Mouse (Mus musculus) hindbrain, embryonic 14.5 days (tissue): ENCODE results near the gene Etnk2. TPM values are rescaled to one million over a fixed set of nuclear protein-coding genes. Genes with fewer than 3 reads are reported as not detected.

Experiments used
- ATAC-seq: fragments of 200-750 bp; cut with Nextera tagmentation; 2 replicates; pipeline ENCODE4 v1.8.0; 2017; ENCODE audit warnings: moderate number of reproducible peaks, mild to moderate bottlenecking, moderate TSS enrichment, moderate library complexity; ENCODE audit not compliant: low FRiP score
- DNase-seq: peaks from one replicate; pipeline ENCODE4 v3.0.0-alpha.2; 2015; ENCODE audit warnings: low spot score
- H3K27ac ChIP-seq: fragments of 300-500 bp; sonication (generic); 2 replicates; pipeline ENCODE4 v1.5.1; 2014; ENCODE audit warnings: mild to moderate bottlenecking, moderate library complexity
- H3K27me3 ChIP-seq: fragments of 300-500 bp; sonication (generic); 2 replicates; pipeline ENCODE4 v1.6.1; 2014; ENCODE audit warnings: mild to moderate bottlenecking, low read length, mixed read lengths; ENCODE audit not compliant: control insufficient read depth, insufficient read depth
- H3K36me3 ChIP-seq: fragments of 300-500 bp; sonication (generic); replicated peaks from 2 replicates; pipeline ENCODE4 v1.6.1; 2014; ENCODE audit not compliant: control insufficient read depth, insufficient read depth
- H3K4me1 ChIP-seq: fragments of 300-500 bp; sonication (generic); replicated peaks from 2 replicates; pipeline ENCODE4 v1.6.1; 2014; ENCODE audit warnings: antibody characterized with exemption, low read length, mixed read lengths; ENCODE audit not compliant: control insufficient read depth, insufficient read depth
- H3K4me2 ChIP-seq: fragments of 300-500 bp; sonication (generic); replicated peaks from 2 replicates; pipeline ENCODE4 v1.6.1; 2014; ENCODE audit warnings: mild to moderate bottlenecking, moderate library complexity
- H3K4me3 ChIP-seq: fragments of 300-500 bp; sonication (generic); replicated peaks from 2 replicates; pipeline ENCODE4 v1.5.1; 2014; ENCODE audit warnings: mild to moderate bottlenecking, low read length
- H3K9ac ChIP-seq: fragments of 300-500 bp; sonication (generic); 2 replicates; pipeline ENCODE4 v1.6.1; 2014
- H3K9me3 ChIP-seq: fragments of 300-500 bp; sonication (generic); 2 replicates; pipeline ENCODE4 v1.6.1; 2016; ENCODE audit warnings: low read length; ENCODE audit not compliant: control insufficient read depth
- WGBS: fragments of 180-500 bp; shearing (Covaris S2); extraction: QIAGEN DNeasy Blood & Tissue Kit; methylation state at CpG from one replicate; pipeline ENCODE4 v1.1.7; 2014; 5-methylcytosine and 5-hydroxymethylcytosine counted together
- polyA plus RNA-seq: library from polyadenylated mRNA; unstranded; fragments of >200 nt; fragmentation: Nextera tagmentation; extraction: Ambion mirVana; gene quantifications from 2 replicates; pipeline ENCODE4 v1.2.1, GENCODE M21; 2014

Gene Etnk2
- polyA plus RNA-seq, 1 experiment from 2014 or later = 20.3 TPM

- Histone ChIP-seq H3K4me1 (peaks cover 12% of the 10 kb centered on the region), H3K27me3 (peaks cover 15% of the 10 kb centered on the region), H3K9me3 (no peaks in the 10 kb centered on the region), H3K4me2 (no peak overlapping the region), H3K4me3 (no peak overlapping the region), H3K9ac (no peak overlapping the region), H3K27ac (no peak overlapping the region), H3K36me3 (no peaks in the 10 kb centered on the region)
- ATAC-seq (no peak), DNase-seq (no peak)
- WGBS = 86% methylated on average over 5 of the region's 5 CpGs
Measured at GRCm38 (mm10) chr1:133362103-133362502, 1.3 kb upstream of the Etnk2 start.

- peak overlapping the region; percentile 76 for H3K4me3 ChIP-seq
- H3K27ac ChIP-seq = peak overlapping the region; percentile 59
- H3K9ac ChIP-seq = peak overlapping the region; percentile 81
- H3K36me3 ChIP-seq = no peaks in the 10 kb centered on the region
- 2% methylated on average over 27 of the region's 27 CpGs for WGBS
- no peaks in the 10 kb centered on the region for H3K9me3 ChIP-seq
- H3K4me1 ChIP-seq = peaks cover 26% of the 10 kb centered on the region
- peaks cover 15% of the 10 kb centered on the region for H3K27me3 ChIP-seq
- DNase-seq = no peak
- peak overlapping the region; percentile 96 for H3K4me2 ChIP-seq
- 0 out of 2 replicates have a peak, but pooled peaks have one; percentile 8 for ATAC-seq
Measured at GRCm38 (mm10) chr1:133364022-133364630, 754 bp downstream of the Etnk2 start.

GRCm38 (mm10) chr1:133364890-133365289 is 1.5 kb downstream of the Etnk2 start:
- peak overlapping the region; percentile 96; the same call in 1 of the 2 replicates for H3K4me2 ChIP-seq
- H3K36me3 ChIP-seq = no peaks in the 10 kb centered on the region
- no peak overlapping the region for H3K9ac ChIP-seq
- no peak overlapping the region for H3K27ac ChIP-seq
- no peak overlapping the region for H3K4me3 ChIP-seq
- no peaks in the 10 kb centered on the region for H3K9me3 ChIP-seq
- ATAC-seq = no peak
- no peak for DNase-seq
- H3K4me1 ChIP-seq = peaks cover 26% of the 10 kb centered on the region
- H3K27me3 ChIP-seq = peaks cover 15% of the 10 kb centered on the region
- 51% methylated on average over 2 of the region's 2 CpGs for WGBS

- no peak for DNase-seq
- Histone ChIP-seq H3K27ac (no peak overlapping the region; the same call in 1 of the 2 replicates), H3K4me1 (peaks cover 26% of the 10 kb centered on the region), H3K4me3 (no peak overlapping the region), H3K27me3 (peaks cover 15% of the 10 kb centered on the region), H3K9me3 (no peaks in the 10 kb centered on the region), H3K4me2 (no peak overlapping the region), H3K36me3 (no peaks in the 10 kb centered on the region), H3K9ac (no peak overlapping the region)
- no peak for ATAC-seq
- WGBS = 49% methylated on average over 10 of the region's 10 CpGs
Measured at GRCm38 (mm10) chr1:133366951-133367605, 3.7 kb downstream of the Etnk2 start.

- Histone ChIP-seq H3K4me3 (no peak overlapping the region), H3K27ac (no peak overlapping the region; the same call in 1 of the 2 replicates), H3K9me3 (no peaks in the 10 kb centered on the region), H3K4me2 (no peak overlapping the region), H3K27me3 (peaks cover 15% of the 10 kb centered on the region), H3K36me3 (no peaks in the 10 kb centered on the region), H3K9ac (no peak overlapping the region), H3K4me1 (peaks cover 26% of the 10 kb centered on the region)
- WGBS = 14% methylated on average over 11 of the region's 11 CpGs
- DNase-seq = no peak
- no peak for ATAC-seq
Measured at GRCm38 (mm10) chr1:133367606-133368488, 4.5 kb downstream of the Etnk2 start.

- Histone ChIP-seq H3K4me1 (peaks cover 25% of the 10 kb centered on the region), H3K4me3 (no peak overlapping the region), H3K27me3 (peaks cover 15% of the 10 kb centered on the region), H3K4me2 (no peak overlapping the region), H3K9me3 (no peaks in the 10 kb centered on the region), H3K27ac (no peak overlapping the region), H3K36me3 (no peaks in the 10 kb centered on the region), H3K9ac (no peak overlapping the region)
- no peak for DNase-seq
- no peak for ATAC-seq
- 61% methylated on average over 10 of the region's 10 CpGs for WGBS
Measured at GRCm38 (mm10) chr1:133368644-133369043, 5.3 kb downstream of the Etnk2 start.

GRCm38 (mm10) chr1:133370352-133370751 is 7.0 kb downstream of the Etnk2 start:
- H3K4me2 ChIP-seq = no peak overlapping the region
- peaks cover 4% of the 10 kb centered on the region; the same call in 1 of the 2 replicates for H3K27me3 ChIP-seq
- H3K9me3 ChIP-seq = no peaks in the 10 kb centered on the region
- no peak overlapping the region for H3K27ac ChIP-seq
- no peak overlapping the region for H3K4me3 ChIP-seq
- ATAC-seq (no peak), DNase-seq (no peak)
- WGBS = 84% methylated on average over 4 of the region's 4 CpGs
- H3K4me1 ChIP-seq = peaks cover 15% of the 10 kb centered on the region; the same call in 1 of the 2 replicates
- H3K9ac ChIP-seq = no peak overlapping the region
- H3K36me3 ChIP-seq = no peaks in the 10 kb centered on the region

- Histone ChIP-seq H3K4me2 (no peak overlapping the region), H3K9me3 (no peaks in the 10 kb centered on the region), H3K27ac (no peak overlapping the region), H3K4me3 (no peak overlapping the region), H3K9ac (no peak overlapping the region), H3K4me1 (peaks cover 15% of the 10 kb centered on the region; the same call in 1 of the 2 replicates), H3K27me3 (no peaks in the 10 kb centered on the region), H3K36me3 (no peaks in the 10 kb centered on the region)
- WGBS = 86% methylated on average over 6 of the region's 6 CpGs
- no peak for DNase-seq
- ATAC-seq = no peak
Measured at GRCm38 (mm10) chr1:133371431-133371830, 8.1 kb downstream of the Etnk2 start.

- Histone ChIP-seq H3K27me3 (no peaks in the 10 kb centered on the region), H3K27ac (no peak overlapping the region), H3K36me3 (no peaks in the 10 kb centered on the region), H3K9me3 (no peaks in the 10 kb centered on the region), H3K4me1 (peaks cover 14% of the 10 kb centered on the region; the same call in 1 of the 2 replicates), H3K9ac (no peak overlapping the region), H3K4me3 (no peak overlapping the region), H3K4me2 (no peak overlapping the region)
- 75% methylated on average over 8 of the region's 8 CpGs for WGBS
- DNase-seq (no peak), ATAC-seq (no peak)
Measured at GRCm38 (mm10) chr1:133372113-133372512, 8.7 kb downstream of the Etnk2 start.
